Mouse (Mus musculus) kidney, postnatal 4 days (tissue): ENCODE measurements around the gene Xpo4.
A peak's percentile ranks its signal among the peaks of the same experiment; 100 is the strongest.

Experiments used
- DNase-seq, 2 experiments: peaks; one replicate each; pipeline ENCODE4 v3.0.0; 2021; ENCODE audit warnings: mixed read lengths in 2 of 2

Xpo4 gene

GRCm38 (mm10) chr14:57606663-57607365 is 58.4 kb downstream of the Xpo4 start:
- DNase-seq: no peak

GRCm38 (mm10) chr14:57593279-57593678 is 72.0 kb downstream of the Xpo4 start:
- DNase-seq: no peak

GRCm38 (mm10) chr14:57591830-57592229 is 73.4 kb downstream of the Xpo4 start:
- DNase-seq: no peak

- no peak for DNase-seq
Measured at GRCm38 (mm10) chr14:57576364-57577060, 88.7 kb downstream of the Xpo4 start.

- no peak for DNase-seq
Measured at GRCm38 (mm10) chr14:57574792-57575587, 90.2 kb downstream of the Xpo4 start.

- peak; percentile 97 to 98 for DNase-seq
Measured at GRCm38 (mm10) chr14:57571155-57572133, 93.8 kb downstream of the Xpo4 start, which contains the start of gene Eef1akmt1. TSS of gene Eef1akmt1 (minus strand) at chr14:57571612.

GRCm38 (mm10) chr14:57565626-57566025 is 99.6 kb downstream of the Xpo4 start:
- DNase-seq: no peak

- DNase-seq: no peak
Measured at GRCm38 (mm10) chr14:57556922-57557321, 108.3 kb downstream of the Xpo4 start.

GRCm38 (mm10) chr14:57555471-57556070 is 109.7 kb downstream of the Xpo4 start:
- no peak for DNase-seq

GRCm38 (mm10) chr14:57554434-57554833 is 110.8 kb downstream of the Xpo4 start:
- no peak for DNase-seq

- DNase-seq: no peak
Measured at GRCm38 (mm10) chr14:57552945-57553344, 112.3 kb downstream of the Xpo4 start.

- no peak for DNase-seq
Measured at GRCm38 (mm10) chr14:57547062-57547461, 118.2 kb downstream of the Xpo4 start.

- peak; percentile 18 to 41 for DNase-seq
Measured at GRCm38 (mm10) chr14:57546557-57547021, 118.6 kb downstream of the Xpo4 start.

GRCm38 (mm10) chr14:57546131-57546530 is 119.1 kb downstream of the Xpo4 start:
- DNase-seq: no peak

- no peak for DNase-seq
Measured at GRCm38 (mm10) chr14:57545526-57545925, 119.7 kb downstream of the Xpo4 start.

GRCm38 (mm10) chr14:57543420-57544039 is 121.7 kb downstream of the Xpo4 start:
- DNase-seq: no peak

- peak in 1 of 2 experiments; percentile 13 for DNase-seq
Measured at GRCm38 (mm10) chr14:57542231-57542630, 123.0 kb downstream of the Xpo4 start.

GRCm38 (mm10) chr14:57540683-57541082 is 124.5 kb downstream of the Xpo4 start:
- no peak for DNase-seq

- peak; percentile 27 to 28 for DNase-seq
Measured at GRCm38 (mm10) chr14:57537261-57538015, 127.8 kb downstream of the Xpo4 start.

GRCm38 (mm10) chr14:57536820-57537219 is 128.4 kb downstream of the Xpo4 start:
- DNase-seq: no peak
